In the genomic region with DNA sequence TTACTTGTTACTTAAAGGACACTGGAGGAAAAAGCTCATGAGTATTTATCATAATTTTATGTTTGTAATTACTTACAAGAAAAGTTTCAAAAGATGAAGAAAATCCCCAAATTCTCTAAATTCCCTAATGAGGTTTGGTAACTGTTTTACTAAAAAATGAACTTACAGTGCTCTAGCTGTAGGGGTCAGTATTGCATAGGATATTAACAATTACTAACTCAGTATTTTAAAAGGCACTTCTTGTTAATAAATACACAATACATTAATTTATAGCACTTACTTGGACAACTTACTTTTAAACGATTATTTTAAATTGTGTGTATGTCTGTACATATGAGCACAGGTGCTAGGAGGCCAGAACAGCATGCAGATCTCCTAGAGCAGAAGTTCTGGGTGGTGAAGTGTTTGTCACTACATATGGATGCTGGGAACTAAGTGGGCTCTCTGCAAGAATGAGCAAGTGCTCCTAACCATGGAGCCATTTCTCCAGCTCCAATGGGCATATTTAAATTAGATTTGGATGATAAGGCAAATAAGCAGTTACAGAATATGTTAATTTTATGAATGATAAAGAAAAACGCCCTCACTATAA, we compare ENCODE assay signal across 9 mouse cellular contexts. TPM values are rescaled to one million over a fixed set of nuclear protein-coding genes. Genes with fewer than 3 reads are reported as not detected.
DNase-seq lines count a peak whose midpoint lies in the region; ATAC-seq and TF ChIP-seq lines count a peak whose summit lies in the region.
"Had no signal": no experiment of that assay in that cellular context is flagged by ENCODE, and none has a peak within 500 bp of the region (broad histone marks: within the 10 kb centered on the region; RNA-seq: fewer than 3 reads in every experiment).

No protein-coding gene starts in this region.

- H3K4me1 ChIP-seq in lung, embryonic 14.5 days (ENCODE audit: insufficient read depth): no peaks in the 10 kb centered on the region
- no peaks in the 10 kb centered on the region for H3K4me1 ChIP-seq in forebrain, embryonic 14.5 days (ENCODE audit: control insufficient read depth, insufficient read depth, low read length)

- peak; percentile 60 for TF ChIP-seq CTCF in lung, embryonic 14.5 days (IDR thresholded peaks at IDR 0.05; ENCODE audit: low read depth)

- no peak overlapping the region for H3K4me2 ChIP-seq in lung, embryonic 14.5 days
- no peak overlapping the region for H3K4me2 ChIP-seq in forebrain, embryonic 14.5 days (ENCODE audit: low read length)

- H3K9ac ChIP-seq in lung, embryonic 14.5 days: no peak overlapping the region
- no peak overlapping the region for H3K9ac ChIP-seq in forebrain, embryonic 14.5 days (ENCODE audit: low read length)

- WGBS in lung, embryonic 14.5 days: 56% methylated on average over 2 of the region's 2 CpGs
- 73% methylated on average over 2 of the region's 2 CpGs for WGBS in forebrain, embryonic 14.5 days

- H3K9me3 ChIP-seq in lung, embryonic 14.5 days (ENCODE audit: low read depth, low read length): no peaks in the 10 kb centered on the region
- no peaks in the 10 kb centered on the region for H3K9me3 ChIP-seq in forebrain, embryonic 14.5 days (replicated peaks; ENCODE audit: control insufficient read depth, low read length)

- no peaks in the 10 kb centered on the region for H3K27me3 ChIP-seq in lung, embryonic 14.5 days (ENCODE audit: insufficient read depth, low read length)
- no peaks in the 10 kb centered on the region for H3K27me3 ChIP-seq in forebrain, embryonic 14.5 days (replicated peaks; ENCODE audit: control insufficient read depth, insufficient read depth, low read length)

- peaks cover 52% of the 10 kb centered on the region for H3K36me3 ChIP-seq in lung, embryonic 14.5 days (ENCODE audit: insufficient read depth)
- peaks cover 25% of the 10 kb centered on the region for H3K36me3 ChIP-seq in forebrain, embryonic 14.5 days (ENCODE audit: control insufficient read depth, insufficient read depth, low read length)

- H3K4me3 ChIP-seq in lung, embryonic 14.5 days (ENCODE audit: low read depth, low read length): no peak overlapping the region
- no peak overlapping the region for H3K4me3 ChIP-seq in forebrain, embryonic 14.5 days (ENCODE audit: low read depth, low read length)

- H3K27ac ChIP-seq in lung, embryonic 14.5 days (ENCODE audit: low read depth): no peak overlapping the region
- no peak overlapping the region for H3K27ac ChIP-seq in forebrain, embryonic 14.5 days (ENCODE audit: low read depth, low read length)

- peak; percentile 17; the same call in 1 of the 2 replicates for ATAC-seq in lung, embryonic 14.5 days (ENCODE audit: insufficient read depth)
- peak; percentile 69 for ATAC-seq in forebrain, embryonic 14.5 days

- DNase-seq in cerebellum, adult 9-10 months: peak; percentile 36
- no peak for DNase-seq in cerebellum, adult 8-10 months
- peak; percentile 70 for DNase-seq in lung, embryonic 14.5 days
- no peak for DNase-seq in lung, postnatal 4 days
- peak; percentile 60 for DNase-seq in forebrain, embryonic 14.5 days (ENCODE audit: low spot score)
- peak; percentile 47 for DNase-seq in retina, embryonic 14.5 days (ENCODE audit: low spot score)
- no peak for DNase-seq in thymus, adult 18-20 months
- no peak for DNase-seq in right cerebral cortex, adult 18-20 months
- DNase-seq: kidney, adult 11 months had no signal

RNA-seq across cellular contexts. Expression of gene Impad1, which starts 21.5 kb away (rescaled TPM):
- polyA plus RNA-seq in lung, embryonic 14.5 days (2014; fragmentation: Nextera tagmentation; extraction: Ambion mirVana): 51.6 and 53.0 TPM in 2 replicates
- 52.9 and 53.1 TPM in 2 replicates for polyA plus RNA-seq in forebrain, embryonic 14.5 days (2014; fragmentation: Nextera tagmentation; extraction: Ambion mirVana)

Comparison
In these comparisons a context has a peak if more than half of its experiments do, and no peak if none do; other contexts are left out.
1. DNase-seq: peak in cerebellum, adult 9-10 months (single experiment), lung, embryonic 14.5 days (single experiment), forebrain, embryonic 14.5 days (single experiment) and retina, embryonic 14.5 days (single experiment); none in cerebellum, adult 8-10 months (single experiment), lung, postnatal 4 days (0 of 2), thymus, adult 18-20 months (0 of 2) and right cerebral cortex, adult 18-20 months (single experiment).